Mouse (Mus musculus) T-helper 17 cell (primary cell): ENCODE measurements around the gene Copg2.

Experiments used
- in situ Hi-C, 2 experiments: fragments of 300-600 bp; cut with MboI, MseI; formaldehyde crosslinking; loops; 1 replicate in 1 of 2; 2 replicates in 1 of 2; pipeline ENCODE4 v1.15.1; 2025; ENCODE audit warnings: high pct_unique_total_duplicates in 2 of 2

Copg2 gene

GRCm38 (mm10) chr6:30735728-30736371 is 160.7 kb downstream of the Copg2 start:
- in situ Hi-C loops, result loop anchor here (5.0 kb wide), 5 partner anchors 39 to 236 kb away; no protein-coding TSS in a partner anchor

- in situ Hi-C loops, result loop anchor here (5.0 kb wide), 5 partner anchors 38 to 237 kb away; no protein-coding TSS in a partner anchor
Observed at GRCm38 (mm10) chr6:30734988-30735727, 161.4 kb downstream of the Copg2 start.

GRCm38 (mm10) chr6:30734465-30734864 is 162.1 kb downstream of the Copg2 start:
- in situ Hi-C loops, result no loop called here

GRCm38 (mm10) chr6:30732571-30733130 is 163.9 kb downstream of the Copg2 start:
- in situ Hi-C loops, result no loop called here

DNA sequence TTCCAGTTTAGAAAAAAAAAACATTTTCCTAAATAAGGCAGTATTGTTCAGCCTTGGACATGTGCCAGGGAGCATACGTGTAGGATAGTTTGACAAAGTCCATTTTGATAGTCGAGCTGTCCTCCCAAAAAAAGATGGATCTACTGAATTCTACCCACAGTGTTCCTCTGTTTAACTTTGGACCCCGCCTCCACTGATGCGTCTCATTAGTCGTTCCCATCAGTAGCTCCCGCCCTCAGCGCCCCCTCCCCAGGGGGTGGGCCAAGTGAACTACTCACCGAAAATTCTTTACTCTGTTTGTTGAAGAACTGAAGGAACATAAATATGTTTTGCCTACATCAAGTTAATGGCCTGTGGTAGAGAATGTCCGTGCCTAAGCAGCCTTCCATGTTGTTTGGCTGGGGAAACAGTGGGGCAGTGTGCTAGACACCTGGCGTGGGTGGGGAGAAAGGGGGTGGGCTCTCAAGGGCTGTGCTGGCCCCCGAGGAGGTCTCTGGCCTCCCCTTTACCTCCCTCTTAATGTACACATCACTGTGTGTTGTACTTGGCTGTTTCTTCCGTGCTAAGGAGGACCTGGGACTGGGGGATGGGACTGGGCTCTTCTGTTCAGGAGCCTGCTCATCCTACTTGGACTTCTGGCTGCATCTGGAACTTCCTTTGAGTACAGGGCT is 166.2 kb downstream of the Copg2 start:
- in situ Hi-C loops, result no loop called here

- in situ Hi-C loops, result loop anchor here in 1 of 2 experiments (10.0 kb wide), 1 partner anchor 121 kb away; no protein-coding TSS in a partner anchor
Observed at GRCm38 (mm10) chr6:30723331-30723730, 173.3 kb downstream of the Copg2 start, which contains the start of gene Mest. Gene Mest (plus strand): TSS chr6:30723547.

- in situ Hi-C loops, result loop anchor here in 1 of 2 experiments (10.0 kb wide), 1 partner anchor 122 kb away; no protein-coding TSS in a partner anchor
Observed at GRCm38 (mm10) chr6:30722385-30723164, 174.0 kb downstream of the Copg2 start.

DNA sequence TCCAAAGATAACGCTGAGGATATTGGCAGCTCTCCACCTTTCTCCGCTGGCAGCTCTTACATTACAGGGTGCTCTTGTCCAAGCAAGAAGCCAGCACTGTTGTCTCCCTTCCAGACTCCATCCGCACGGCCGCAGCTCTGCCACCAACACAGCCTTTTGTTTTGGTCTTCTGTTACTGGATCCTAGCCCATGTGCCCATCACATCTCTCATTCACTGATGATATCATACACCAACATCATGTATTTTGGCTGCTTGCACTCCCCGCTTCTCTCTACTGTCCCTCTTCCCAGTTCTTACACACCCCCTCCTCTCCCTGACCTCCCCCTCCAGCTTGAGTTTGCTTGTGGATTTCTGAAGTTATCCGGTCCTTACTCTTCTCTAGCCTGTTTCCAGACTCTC is 179.8 kb downstream of the Copg2 start:
- in situ Hi-C loops, result loop anchor here in 1 of 2 experiments (10.0 kb wide), 1 partner anchor 1852 kb away; no protein-coding TSS in a partner anchor

DNA sequence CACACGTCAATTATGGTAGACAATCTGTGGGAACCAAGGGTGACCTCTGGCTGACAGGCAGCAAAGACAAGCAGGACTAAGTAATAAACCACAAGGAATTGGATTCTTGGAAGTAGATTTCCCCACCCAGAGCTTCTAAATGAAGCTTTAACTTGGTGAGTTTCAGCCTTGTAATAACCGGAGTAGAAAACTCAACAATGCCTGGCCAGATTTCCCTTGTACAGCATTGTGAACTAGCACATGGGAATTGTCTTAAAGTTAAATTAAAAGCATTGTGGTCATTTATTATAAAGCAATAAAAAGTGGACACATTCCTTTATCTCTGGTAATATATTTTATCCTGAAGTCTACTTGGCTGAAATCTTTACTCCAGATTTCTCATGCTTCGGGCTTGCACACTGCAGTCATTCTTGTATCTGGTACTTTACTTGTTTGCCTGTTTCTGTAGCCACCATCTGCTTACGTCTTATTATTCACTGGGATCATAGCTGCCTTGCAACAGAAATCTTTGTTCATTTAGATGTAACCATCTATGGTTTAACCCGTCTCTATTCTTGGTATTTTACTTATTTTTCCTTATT is 181.6 kb downstream of the Copg2 start:
- in situ Hi-C loops, result loop anchor here in 1 of 2 experiments (10.0 kb wide), 1 partner anchor 1850 kb away; no protein-coding TSS in a partner anchor

DNA sequence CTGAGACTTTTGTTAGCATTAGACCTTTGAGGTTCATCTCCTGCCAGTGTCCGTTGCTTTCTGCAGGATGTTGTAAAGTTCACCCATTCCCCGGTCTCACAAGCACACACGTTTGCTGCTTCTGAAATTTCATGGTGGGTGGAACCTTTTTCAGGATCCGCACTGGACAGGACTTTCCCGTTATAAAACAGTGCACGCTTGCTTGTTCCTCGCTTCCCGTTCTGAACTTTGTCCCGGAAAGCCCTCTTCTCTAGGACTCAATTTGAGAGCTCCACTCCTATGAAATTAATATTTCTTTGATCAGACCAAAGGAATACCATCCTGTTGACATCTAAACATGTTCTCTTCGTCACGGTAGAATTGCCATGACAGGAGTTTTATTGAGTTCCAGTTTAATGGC is 182.7 kb downstream of the Copg2 start:
- in situ Hi-C loops, result loop anchor here in 1 of 2 experiments (10.0 kb wide), 1 partner anchor 1849 kb away; no protein-coding TSS in a partner anchor

DNA sequence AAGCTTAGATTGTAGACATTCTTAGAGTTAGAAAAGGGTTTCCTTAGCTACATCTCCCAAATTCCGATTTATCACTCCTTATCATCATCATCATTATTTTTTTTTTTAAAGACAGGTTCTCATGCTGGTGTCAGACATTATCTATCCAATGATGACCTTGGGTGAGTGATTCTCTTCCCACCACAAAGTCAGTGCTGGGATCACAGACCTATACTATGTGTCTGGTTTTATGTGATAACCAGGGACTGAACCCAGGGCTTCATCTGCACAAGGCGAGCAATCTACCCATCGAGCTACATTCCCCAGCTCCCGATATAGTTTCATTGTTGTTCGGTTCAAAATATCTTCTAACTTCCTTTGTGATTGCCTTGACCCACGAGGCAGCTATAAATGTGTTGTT is 183.1 kb downstream of the Copg2 start:
- in situ Hi-C loops, result loop anchor here in 1 of 2 experiments (10.0 kb wide), 1 partner anchor 1849 kb away; no protein-coding TSS in a partner anchor

GRCm38 (mm10) chr6:30712484-30712883 is 184.1 kb downstream of the Copg2 start:
- in situ Hi-C loops, result loop anchor here in 1 of 2 experiments (10.0 kb wide), 1 partner anchor 1848 kb away; no protein-coding TSS in a partner anchor

GRCm38 (mm10) chr6:30711365-30711763 is 185.2 kb downstream of the Copg2 start:
- in situ Hi-C loops, result loop anchor here in 1 of 2 experiments (10.0 kb wide), 1 partner anchor 1847 kb away; no protein-coding TSS in a partner anchor

GRCm38 (mm10) chr6:30710371-30711364 is 185.9 kb downstream of the Copg2 start:
- in situ Hi-C loops, result loop anchor here in 1 of 2 experiments (10.0 kb wide), 1 partner anchor 1846 kb away; no protein-coding TSS in a partner anchor

DNA sequence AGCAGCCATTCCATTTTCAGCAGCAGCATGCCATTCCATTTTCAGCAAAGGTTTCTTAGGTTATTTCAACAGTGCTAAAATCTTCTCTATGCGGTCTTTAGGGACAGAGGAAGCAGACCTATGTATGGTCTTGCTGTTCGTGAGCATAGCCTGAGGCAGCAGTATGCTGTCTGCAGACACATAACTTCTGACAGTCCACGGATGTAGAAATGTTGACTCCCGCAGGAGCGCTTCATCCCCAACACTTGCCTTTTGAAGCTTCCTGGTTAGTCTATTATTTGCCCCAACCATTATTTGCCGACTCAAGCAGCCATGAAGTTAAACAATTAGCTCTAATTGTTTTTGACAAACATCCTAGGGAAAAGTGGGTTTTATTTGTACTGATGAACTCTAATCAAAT is 187.5 kb downstream of the Copg2 start:
- in situ Hi-C loops, result loop anchor here (5.0 to 10.0 kb wide), 2 partner anchors 77 to 96 kb away; no protein-coding TSS in a partner anchor

- in situ Hi-C loops, result loop anchor here (5.0 to 10.0 kb wide), 2 partner anchors 98 to 101 kb away; no protein-coding TSS in a partner anchor
Observed at GRCm38 (mm10) chr6:30703977-30704602, 192.5 kb downstream of the Copg2 start.

DNA sequence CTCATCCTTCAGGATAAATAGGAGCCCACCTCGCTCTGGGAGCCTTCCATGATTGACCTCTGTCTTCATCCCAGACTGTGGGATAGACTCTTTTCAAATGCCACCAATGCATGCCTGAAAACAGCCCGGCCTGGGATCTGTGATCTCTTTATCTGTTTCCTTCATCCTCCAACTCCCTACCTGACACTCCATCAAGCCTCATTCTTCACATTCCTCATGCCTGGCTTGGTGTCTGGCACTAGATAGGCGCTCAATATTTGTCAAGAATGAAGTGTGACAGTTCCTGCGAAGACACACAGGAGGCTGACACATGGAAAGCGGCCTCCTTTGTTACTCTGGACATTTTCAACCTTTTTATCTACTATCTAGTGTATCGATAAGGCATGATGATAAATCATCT is 193.1 kb downstream of the Copg2 start:
- in situ Hi-C loops, result loop anchor here (5.0 to 10.0 kb wide), 2 partner anchors 99 to 101 kb away; no protein-coding TSS in a partner anchor

DNA sequence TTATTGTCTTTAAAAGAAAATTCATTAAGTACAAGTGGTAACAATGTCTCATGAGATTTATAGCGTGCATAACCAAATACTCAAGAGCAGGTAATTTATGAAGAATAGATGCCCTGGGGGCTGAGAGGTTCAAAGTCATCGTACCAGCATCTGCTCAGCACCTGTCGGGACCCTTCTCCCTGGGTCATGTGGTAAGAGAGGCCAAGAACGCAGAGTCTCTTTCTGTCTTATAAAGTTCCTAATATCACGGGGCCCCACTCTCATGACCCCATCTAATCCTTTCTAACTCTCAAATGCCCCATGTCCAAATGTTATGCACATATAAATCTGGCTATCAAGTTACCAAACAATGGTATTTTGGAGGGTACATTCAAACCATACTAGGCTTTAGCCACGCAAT is 193.7 kb downstream of the Copg2 start:
- in situ Hi-C loops, result loop anchor here (5.0 to 10.0 kb wide), 2 partner anchors 99 to 102 kb away; no protein-coding TSS in a partner anchor
